Mouse (Mus musculus) adrenal gland, adult 2 months (tissue): ENCODE data around the gene Kctd2. TPM values are rescaled to one million over a fixed set of nuclear protein-coding genes. Genes with fewer than 3 reads are reported as not detected.
"Not testable (repeated sequence)": the region's sequence is repeated elsewhere in the genome, so short reads cannot be mapped to it uniquely, and the experiment has no call there.

Experiments used
- DNase-seq: peaks from one replicate; pipeline ENCODE4 v3.0.0; 2021
- microRNA-seq, 2 experiments: library from miRNA; unstranded; fragments of <30 nt; microRNA quantifications; one replicate each; pipeline ENCODE4 v1.2.0; 2021
- polyA plus RNA-seq: library from polyadenylated mRNA; depleted of rRNA; stranded (reverse); fragments of >200 nt; gene quantifications from 2 replicates; pipeline ENCODE4 v1.2.3, GENCODE M21; 2012; rRNA removed
- total RNA-seq, 2 experiments: library from RNA; stranded (reverse); gene quantifications; 2 replicates each; pipeline ENCODE4 v1.2.3; 2021

The Kctd2 gene
- total and polyA plus RNA-seq, 3 experiments = 52.1 to 80.0 (median 72.0) TPM

DNA sequence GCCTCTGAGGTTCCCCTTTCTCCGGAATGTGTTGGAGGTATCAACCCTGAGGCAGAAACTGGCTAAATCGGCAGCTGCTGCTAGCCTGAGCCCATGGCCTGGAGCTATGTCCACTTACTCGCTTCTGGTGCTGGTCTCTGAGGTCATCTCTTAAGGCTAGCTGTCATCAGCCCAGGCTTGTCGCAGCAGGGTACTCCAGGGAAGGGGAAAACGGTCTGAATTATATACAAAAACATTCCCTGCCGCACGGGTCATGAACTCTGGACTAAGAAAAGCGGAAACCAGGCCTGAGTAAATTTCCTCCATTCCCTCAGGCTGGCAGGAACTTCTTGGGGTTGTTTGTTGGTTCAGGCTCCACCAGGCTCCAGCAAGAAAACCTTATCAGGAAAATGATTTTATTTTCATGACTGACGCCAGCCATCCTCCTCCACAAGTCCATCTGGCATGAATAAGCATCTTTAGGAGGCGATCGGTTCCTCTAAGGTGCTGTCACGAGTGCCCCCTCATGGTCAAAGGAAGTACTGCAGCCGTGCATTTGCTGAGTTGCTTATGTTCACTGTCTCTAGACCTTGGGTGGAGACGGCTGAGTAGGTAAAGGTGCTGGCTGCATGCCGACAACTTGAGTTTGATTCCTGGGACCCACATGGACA, 53.8 kb downstream of the Kctd2 start:
- DNase-seq = peak; percentile 91

DNA sequence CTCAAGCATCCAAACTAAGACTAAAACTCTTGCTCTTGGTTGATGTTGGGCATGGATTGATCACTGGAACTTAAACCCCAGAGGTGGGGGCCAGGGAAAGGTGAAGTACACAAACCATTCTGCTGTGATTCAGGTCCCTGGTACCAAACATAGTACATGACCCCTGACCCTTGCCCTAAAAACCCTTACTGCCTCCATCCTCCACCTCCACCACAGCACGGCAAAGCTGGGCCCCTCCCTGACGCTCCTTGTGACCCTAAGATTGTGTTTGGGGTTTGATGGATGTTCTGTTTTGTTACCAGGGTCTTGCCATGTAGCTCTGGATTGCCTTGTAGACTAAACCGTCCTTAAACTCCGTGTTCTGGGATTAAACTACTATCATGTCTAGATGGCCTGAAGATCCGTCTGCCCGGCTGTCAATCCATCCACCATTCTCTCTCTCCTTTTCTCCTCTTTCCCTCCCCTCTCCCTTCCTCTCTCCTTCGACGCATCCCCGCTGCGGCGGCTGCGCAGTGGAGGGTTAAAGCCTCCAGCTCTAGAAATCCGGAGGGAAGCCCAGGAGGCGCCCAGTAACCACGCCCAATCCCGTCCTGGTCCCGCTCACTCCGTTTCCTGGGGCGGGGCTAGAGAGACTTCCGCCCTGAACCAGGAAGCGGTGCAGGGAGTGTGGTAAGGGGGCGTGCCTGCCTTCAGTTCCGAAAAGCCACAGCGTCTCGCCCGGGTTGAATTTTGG, 55.3 kb downstream of the Kctd2 start, which contains the start of gene Armc7:
TSS of gene Armc7 (plus strand) at position 643 of the 733 bp plus-strand sequence.
- DNase-seq = peak; percentile 97

GRCm38 (mm10) chr11:115475758-115476237, 55.9 kb downstream of the Kctd2 start:
- no peak for DNase-seq

- not testable (repeated sequence) for DNase-seq
Observed at GRCm38 (mm10) chr11:115476630-115477029, 56.7 kb downstream of the Kctd2 start.

- DNase-seq = not testable (repeated sequence)
Observed at GRCm38 (mm10) chr11:115477388-115477787, 57.5 kb downstream of the Kctd2 start.

DNA sequence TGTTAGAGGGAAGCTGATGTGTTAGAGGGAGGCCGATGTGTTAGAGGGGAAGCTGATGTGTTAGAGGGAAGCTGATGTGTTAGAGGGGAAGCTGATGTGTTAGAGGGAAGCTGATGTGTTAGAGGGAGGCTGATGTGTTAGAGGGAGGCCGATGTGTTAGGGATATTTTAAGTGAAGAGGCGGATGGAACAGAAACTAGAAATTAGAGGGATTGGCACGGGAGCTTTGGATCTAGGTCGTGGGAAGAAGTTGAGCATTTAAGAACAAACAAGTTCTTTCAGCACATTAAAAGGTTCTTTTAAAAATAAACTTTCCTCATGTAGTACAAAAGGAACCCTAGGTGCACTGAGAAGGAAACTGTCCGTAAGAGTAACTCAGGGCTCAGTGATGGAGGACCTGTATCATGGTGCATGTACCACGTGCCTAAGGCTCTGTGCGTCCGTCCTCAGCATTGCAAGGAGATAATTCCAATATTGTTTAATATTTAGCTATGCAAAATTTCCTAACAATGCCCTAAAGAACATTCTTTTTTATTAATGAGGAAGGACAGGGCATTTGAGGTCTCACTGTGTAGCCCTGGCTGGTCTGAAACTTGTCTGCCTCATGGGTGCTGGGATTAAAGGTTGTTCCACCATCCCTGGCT, 58.5 kb downstream of the Kctd2 start:
- DNase-seq = no peak

Small RNA genes lying within 50 kb of the gene (microRNA-seq; reads per million reads assigned to microRNA genes)
- 0 reads per million in 2 experiments for gene Mir3968

Other genes starting within 250 kb of the Kctd2 start
- 10 to 100 TPM; 23.7 to 27.9 TPM for gene Tmem104, start 232.6 kb upstream of the Kctd2 start, total RNA-seq
- 26.5 and 34.7 TPM in 2 replicates for gene Tmem104, start 232.6 kb upstream of the Kctd2 start, polyA plus RNA-seq
- 10 to 100 TPM; 20.0 to 29.2 TPM for gene Nat9, start 232.3 kb upstream of the Kctd2 start, total RNA-seq
- 12.0 and 16.2 TPM in 2 replicates for gene Nat9, start 232.3 kb upstream of the Kctd2 start, polyA plus RNA-seq
- gene Grin2c, start 152.9 kb upstream of the Kctd2 start, total RNA-seq = 1 to 10 TPM; 2.3 to 9.4 TPM
- 13.8 and 25.5 TPM in 2 replicates for gene Grin2c, start 152.9 kb upstream of the Kctd2 start, polyA plus RNA-seq
- gene Fdxr, start 143.1 kb upstream of the Kctd2 start, total RNA-seq = 1,000 to 10,000 TPM; 1,196 to 1,476 TPM
- gene Fdxr, start 143.1 kb upstream of the Kctd2 start, polyA plus RNA-seq = 2,178 and 2,420 TPM in 2 replicates
- 10 to 100 TPM; 56.7 to 76.5 TPM for gene Fads6, start 122.5 kb upstream of the Kctd2 start, total RNA-seq
- 87.7 and 93.1 TPM in 2 replicates for gene Fads6, start 122.5 kb upstream of the Kctd2 start, polyA plus RNA-seq
- gene Otop2, start 113.0 kb upstream of the Kctd2 start, total RNA-seq = not detected
- 0.12 TPM in 1 of 2 replicates, not detected in the other for gene Otop2, start 113.0 kb upstream of the Kctd2 start, polyA plus RNA-seq
- under 1 TPM; 0.49 to 0.69 TPM for gene Ush1g, start 98.1 kb upstream of the Kctd2 start, total RNA-seq
- 0.50 and 0.52 TPM in 2 replicates for gene Ush1g, start 98.1 kb upstream of the Kctd2 start, polyA plus RNA-seq
- not detected for gene Otop3, start 85.4 kb upstream of the Kctd2 start, total RNA-seq
- 0.07 TPM in 1 of 2 replicates, not detected in the other for gene Otop3, start 85.4 kb upstream of the Kctd2 start, polyA plus RNA-seq
- gene Hid1, start 52.4 kb upstream of the Kctd2 start, total RNA-seq = 10 to 100 TPM; 23.8 to 25.0 TPM
- 27.1 and 27.3 TPM in 2 replicates for gene Hid1, start 52.4 kb upstream of the Kctd2 start, polyA plus RNA-seq
- gene Cdr2l, start 38.2 kb upstream of the Kctd2 start, total RNA-seq = 100 to 1,000 TPM in 1 of 2 experiments, 10 to 100 TPM in 1; 67.8 to 169 TPM
- 63.0 and 75.9 TPM in 2 replicates for gene Cdr2l, start 38.2 kb upstream of the Kctd2 start, polyA plus RNA-seq
- gene Mrpl58, start 16.4 kb upstream of the Kctd2 start, total RNA-seq = 100 to 1,000 TPM; 163 to 165 TPM
- 96.1 and 100 TPM in 2 replicates for gene Mrpl58, start 16.4 kb upstream of the Kctd2 start, polyA plus RNA-seq
- gene Atp5h, start 166 bp upstream of the Kctd2 start, total RNA-seq = 100 to 1,000 TPM; 734 to 761 TPM
- gene Atp5h, start 166 bp upstream of the Kctd2 start, polyA plus RNA-seq = 14.2 and 14.9 TPM in 2 replicates
- gene Trim80, start 20.4 kb downstream of the Kctd2 start, total RNA-seq = under 1 TPM; 0.14 to 0.52 TPM
- 0.55 and 0.59 TPM in 2 replicates for gene Trim80, start 20.4 kb downstream of the Kctd2 start, polyA plus RNA-seq
- under 1 TPM in 1 of 2 experiments, not detected in 1; 0.26 TPM for gene Slc16a5, start 42.3 kb downstream of the Kctd2 start, total RNA-seq
- 0.32 TPM in 1 of 2 replicates, not detected in the other for gene Slc16a5, start 42.3 kb downstream of the Kctd2 start, polyA plus RNA-seq
- 10 to 100 TPM in 1 of 2 experiments, 1 to 10 TPM in 1; 6.3 to 11.5 TPM for gene Armc7, start 55.5 kb downstream of the Kctd2 start, total RNA-seq
- gene Armc7, start 55.5 kb downstream of the Kctd2 start, polyA plus RNA-seq = 17.1 and 17.8 TPM in 2 replicates
- gene Nt5c, start 71.7 kb downstream of the Kctd2 start, total RNA-seq = 100 to 1,000 TPM; 124 to 154 TPM
- 68.4 and 73.4 TPM in 2 replicates for gene Nt5c, start 71.7 kb downstream of the Kctd2 start, polyA plus RNA-seq
- gene Jpt1, start 94.3 kb downstream of the Kctd2 start, total RNA-seq = 100 to 1,000 TPM in 1 of 2 experiments, 10 to 100 TPM in 1; 71.8 to 109 TPM
- 100 and 102 TPM in 2 replicates for gene Jpt1, start 94.3 kb downstream of the Kctd2 start, polyA plus RNA-seq
- gene Sumo2, start 116.1 kb downstream of the Kctd2 start, total RNA-seq = 100 to 1,000 TPM; 241 to 251 TPM
- 15.9 and 18.9 TPM in 2 replicates for gene Sumo2, start 116.1 kb downstream of the Kctd2 start, polyA plus RNA-seq
- gene Nup85, start 144.3 kb downstream of the Kctd2 start, total RNA-seq = 10 to 100 TPM; 32.5 to 46.0 TPM
- gene Nup85, start 144.3 kb downstream of the Kctd2 start, polyA plus RNA-seq = 24.7 and 28.9 TPM in 2 replicates
- gene Mrps7, start 183.8 kb downstream of the Kctd2 start, total RNA-seq = 100 to 1,000 TPM in 1 of 2 experiments, 10 to 100 TPM in 1; 99.9 to 121 TPM
- 31.8 and 33.5 TPM in 2 replicates for gene Mrps7, start 183.8 kb downstream of the Kctd2 start, polyA plus RNA-seq
- 10 to 100 TPM; 21.8 to 38.7 TPM for gene Gga3, start 183.9 kb downstream of the Kctd2 start, total RNA-seq
- gene Gga3, start 183.9 kb downstream of the Kctd2 start, polyA plus RNA-seq = 22.6 and 38.9 TPM in 2 replicates
- 100 to 1,000 TPM in 1 of 2 experiments, 10 to 100 TPM in 1; 92.5 to 170 TPM for gene Mif4gd, start 192.8 kb downstream of the Kctd2 start, total RNA-seq
- 182 and 243 TPM in 2 replicates for gene Mif4gd, start 192.8 kb downstream of the Kctd2 start, polyA plus RNA-seq
- gene Slc25a19, start 208.2 kb downstream of the Kctd2 start, total RNA-seq = 100 to 1,000 TPM; 117 to 132 TPM
- 156 and 170 TPM in 2 replicates for gene Slc25a19, start 208.2 kb downstream of the Kctd2 start, polyA plus RNA-seq